Mouse (Mus musculus) MEL (cell line): ENCODE results near the gene Ptprn2. TPM values are rescaled to one million over a fixed set of nuclear protein-coding genes. Genes with fewer than 3 reads are reported as not detected.

ENCODE experiments used
- DNase-seq: peaks from one replicate; pipeline ENCODE4 v3.0.0; 2011; ENCODE audit warnings: low read depth, low spot score
- H3K27ac ChIP-seq: 2 replicates; pipeline ENCODE4 v1.5.1; 2012; ENCODE audit warnings: low read depth, mild to moderate bottlenecking, control low read depth, low read length, moderate library complexity; ENCODE audit not compliant: control insufficient read depth
- H3K27me3 ChIP-seq, 2 experiments: fragments of 150-350 bp in 1 of 2; sonication (generic) in 1 of 2; 2 replicates each; pipeline ENCODE4 v1.6.1; 2012; ENCODE audit warnings: low read length in 2 of 2, mild to moderate bottlenecking in 2 of 2, improper control_type of control experiment in 1 of 2, moderate library complexity in 1 of 2; ENCODE audit not compliant: insufficient read depth in 2 of 2, control insufficient read depth in 1 of 2
- H3K36me3 ChIP-seq, 2 experiments: 2 replicates each; pipeline ENCODE4 v1.6.1; 2012 to 2014; ENCODE audit warnings: low read length in 2 of 2, improper control_type of control experiment in 1 of 2, inconsistent platforms in 1 of 2, mild to moderate bottlenecking in 1 of 2; ENCODE audit not compliant: insufficient read depth in 2 of 2, control insufficient read depth in 1 of 2
- H3K4me1 ChIP-seq, 2 experiments: fragments of 150-350 bp in 1 of 2; sonication (generic) in 1 of 2; 2 replicates each; pipeline ENCODE4 v1.6.1; 2012; ENCODE audit warnings: low read length in 2 of 2, improper control_type of control experiment in 1 of 2, mild to moderate bottlenecking in 1 of 2; ENCODE audit not compliant: insufficient read depth in 2 of 2, control insufficient read depth in 1 of 2
- H3K4me3 ChIP-seq, 2 experiments: fragments of 150-350 bp in 1 of 2; sonication (generic) in 1 of 2; 2 replicates each; pipeline ENCODE4 v1.5.1; 2012; ENCODE audit warnings: low read depth in 2 of 2, low read length in 2 of 2, mild to moderate bottlenecking in 2 of 2, moderate library complexity in 2 of 2, control low read depth in 1 of 2, improper control_type of control experiment in 1 of 2; ENCODE audit not compliant: control insufficient read depth in 1 of 2, insufficient read depth in 1 of 2
- H3K79me2 ChIP-seq: 2 replicates; pipeline ENCODE4 v1.6.1; 2012; ENCODE audit warnings: mild to moderate bottlenecking, low read length, moderate library complexity; ENCODE audit not compliant: control insufficient read depth, poor library complexity, insufficient read depth
- H3K9ac ChIP-seq: 2 replicates; pipeline ENCODE4 v1.6.1; 2012; ENCODE audit warnings: low read depth, mild to moderate bottlenecking, control low read depth, low read length, moderate library complexity; ENCODE audit not compliant: control insufficient read depth, poor library complexity, severe bottlenecking
- H3K9me3 ChIP-seq: fragments of 150-350 bp; sonication (generic); replicated peaks from 2 replicates; pipeline ENCODE4 v1.6.1; 2012; ENCODE audit warnings: mild to moderate bottlenecking, low read length, improper control_type of control experiment, moderate library complexity; ENCODE audit not compliant: insufficient read depth
- BHLHE40 ChIP-seq: IDR thresholded peaks from 2 replicates; pipeline ENCODE4 v1.6.1; 2012; ENCODE audit warnings: low read depth, mild to moderate bottlenecking, inconsistent platforms, low read length, improper control_type of control experiment, borderline replicate concordance
- CTCF ChIP-seq, 3 experiments: IDR thresholded peaks in 2 of 3; conservative IDR thresholded peaks in 1 of 3; 2 replicates each; pipeline ENCODE4 v1.5.1; 2011 to 2012; ENCODE audit warnings: low read length in 3 of 3, low read depth in 2 of 3, mild to moderate bottlenecking in 2 of 3, improper control_type of control experiment in 1 of 3, inconsistent platforms in 1 of 3, mixed read lengths in 1 of 3, moderate library complexity in 1 of 3; ENCODE audit not compliant: control insufficient read depth in 1 of 3, insufficient read depth in 1 of 3, poor library complexity in 1 of 3, severe bottlenecking in 1 of 3
- ELF1 ChIP-seq: IDR thresholded peaks from 2 replicates; pipeline ENCODE4 v1.6.1; 2014; ENCODE audit warnings: low read depth, mild to moderate bottlenecking, inconsistent platforms, low read length, improper control_type of control experiment, moderate library complexity
- ETS1 ChIP-seq: IDR thresholded peaks from 2 replicates; pipeline ENCODE4 v1.6.1; 2012; ENCODE audit warnings: low read depth, mild to moderate bottlenecking, inconsistent platforms, low read length, improper control_type of control experiment, moderate library complexity
- GATA1 ChIP-seq: IDR thresholded peaks from 2 replicates; pipeline ENCODE4 v1.6.1; 2011; ENCODE audit warnings: low read depth, low read length, improper control_type of control experiment
- HCFC1 ChIP-seq: IDR thresholded peaks from 2 replicates; pipeline ENCODE4 v1.6.1; 2012; ENCODE audit warnings: low read depth, mild to moderate bottlenecking, inconsistent platforms, low read length, improper control_type of control experiment, moderate library complexity
- JUND ChIP-seq: IDR thresholded peaks from 2 replicates; pipeline ENCODE4 v1.6.1; 2011; ENCODE audit warnings: low read depth, mild to moderate bottlenecking, improper control_type of control experiment, low read length
- MEF2A ChIP-seq: IDR thresholded peaks from 2 replicates; pipeline ENCODE4 v1.6.1; 2014; ENCODE audit warnings: low read depth, mild to moderate bottlenecking, inconsistent platforms, low read length, improper control_type of control experiment; ENCODE audit not compliant: poor library complexity, insufficient replicate concordance, severe bottlenecking; ENCODE audit errors: extremely low read depth
- MYB ChIP-seq: IDR thresholded peaks from 2 replicates; pipeline ENCODE4 v1.6.1; 2011; ENCODE audit warnings: mild to moderate bottlenecking, low read depth, low read length, improper control_type of control experiment
- MYC ChIP-seq: IDR thresholded peaks from 2 replicates; pipeline ENCODE4 v1.6.1; 2011; ENCODE audit warnings: low read depth, mild to moderate bottlenecking, low read length, improper control_type of control experiment, moderate library complexity
- POLR2A ChIP-seq, 2 experiments: IDR thresholded peaks; 2 replicates each; pipeline ENCODE4 v1.6.1; 2011 to 2012; ENCODE audit warnings: low read length in 2 of 2, mild to moderate bottlenecking in 2 of 2, control low read depth in 1 of 2, improper control_type of control experiment in 1 of 2, low read depth in 1 of 2, moderate library complexity in 1 of 2; ENCODE audit not compliant: control insufficient read depth in 1 of 2, insufficient read depth in 1 of 2, poor library complexity in 1 of 2
- POLR2AphosphoS5 ChIP-seq: IDR thresholded peaks from 2 replicates; pipeline ENCODE4 v1.6.1; 2012; ENCODE audit warnings: low read depth, borderline replicate concordance, mild to moderate bottlenecking, inconsistent platforms, low read length, moderate library complexity, mixed read lengths
- RAD21 ChIP-seq: IDR thresholded peaks from 2 replicates; pipeline ENCODE4 v1.6.1; 2011; ENCODE audit warnings: mild to moderate bottlenecking, low read depth, low read length, improper control_type of control experiment
- RCOR1 ChIP-seq: IDR thresholded peaks from 2 replicates; pipeline ENCODE4 v1.6.1; 2012; ENCODE audit warnings: low read depth, mild to moderate bottlenecking, inconsistent platforms, low read length, improper control_type of control experiment
- TAL1 ChIP-seq: IDR thresholded peaks from 2 replicates; pipeline ENCODE4 v1.6.1; 2012; ENCODE audit warnings: mild to moderate bottlenecking, inconsistent platforms, low read length, moderate library complexity, mixed read lengths
- TBP ChIP-seq: IDR thresholded peaks from 2 replicates; pipeline ENCODE4 v1.8.0; 2011; ENCODE audit warnings: low read depth, low read length, improper control_type of control experiment
- USF2 ChIP-seq, 2 experiments: IDR thresholded peaks; 2 replicates each; pipeline ENCODE4 v1.6.1; 2011 to 2012; ENCODE audit warnings: improper control_type of control experiment in 2 of 2, low read length in 2 of 2, borderline replicate concordance in 1 of 2, inconsistent platforms in 1 of 2, low read depth in 1 of 2, mild to moderate bottlenecking in 1 of 2; ENCODE audit not compliant: insufficient read depth in 1 of 2
- ZC3H11A ChIP-seq: IDR thresholded peaks from 2 replicates; pipeline ENCODE4 v1.6.1; 2012; ENCODE audit warnings: low read depth, mild to moderate bottlenecking, inconsistent platforms, low read length, improper control_type of control experiment
- ZKSCAN1 ChIP-seq: IDR thresholded peaks from 2 replicates; pipeline ENCODE4 v1.6.1; 2012; ENCODE audit warnings: low read depth, mild to moderate bottlenecking, inconsistent platforms, low read length, improper control_type of control experiment, moderate library complexity
- polyA plus RNA-seq, 2 experiments: library from polyadenylated mRNA; stranded (reverse) in 1 of 2; unstranded in 1 of 2; fragments of >175 nt in 1 of 2; fragments of >200 nt in 1 of 2; gene quantifications; 2 replicates each; pipeline versions ENCODE4 v1.2.1 to v1.2.4; 2012; ENCODE audit warnings: low replicate concordance in 2 of 2, low read depth in 1 of 2; ENCODE audit not compliant: insufficient read length in 2 of 2, insufficient read depth in 1 of 2, missing spikeins in 1 of 2
- total RNA-seq: library from RNA; depleted of rRNA; stranded (reverse); fragments of 300-350 nt; gene quantifications from 2 replicates; pipeline ENCODE4 v1.2.3, GENCODE M21; 2012

Gene Ptprn2
- total and polyA plus RNA-seq, 3 experiments = not detected

GRCm38 (mm10) chr12:116978201-116978600 is 492.7 kb downstream of the Ptprn2 start:
- Histone ChIP-seq H3K79me2 (no peaks in the 10 kb centered on the region), H3K4me1 (no peaks in the 10 kb centered on the region), H3K4me3 (no peak overlapping the region), H3K27ac (no peak overlapping the region), H3K27me3 (no peaks in the 10 kb centered on the region), H3K9me3 (no peaks in the 10 kb centered on the region), H3K36me3 (no peaks in the 10 kb centered on the region), H3K9ac (no peak overlapping the region)
- DNase-seq = no peak
- no peak for TF ChIP-seq ZC3H11A
- TF ChIP-seq CTCF (IDR thresholded peaks at IDR 0.05 in 2 of 3, conservative IDR thresholded peaks at IDR 0.05 in 1 of 3; ENCODE audit: control insufficient read depth in 1 of 3, insufficient read depth in 1 of 3, low read depth in 2 of 3, low read length in 3 of 3, poor library complexity in 1 of 3, severe bottlenecking in 1 of 3) = peak in 2 of 3 experiments; percentile 7 to 17; a peak in 1 of 6 replicates

GRCm38 (mm10) chr12:116981315-116981714 is 495.8 kb downstream of the Ptprn2 start:
- H3K9ac ChIP-seq = no peak overlapping the region
- no peaks in the 10 kb centered on the region for H3K79me2 ChIP-seq
- H3K27me3 ChIP-seq = no peaks in the 10 kb centered on the region
- H3K27ac ChIP-seq = no peak overlapping the region
- H3K9me3 ChIP-seq = no peaks in the 10 kb centered on the region
- H3K4me1 ChIP-seq = no peaks in the 10 kb centered on the region
- H3K4me3 ChIP-seq = no peak overlapping the region
- TF ChIP-seq BHLHE40 = no peak
- TF ChIP-seq POLR2AphosphoS5 = peak; percentile 85; the same call in 1 of the 2 replicates
- no peak for TF ChIP-seq MEF2A
- TF ChIP-seq GATA1 = no peak
- no peak for DNase-seq
- no peaks in the 10 kb centered on the region for H3K36me3 ChIP-seq

GRCm38 (mm10) chr12:116989144-116989543 is 503.6 kb downstream of the Ptprn2 start:
- Histone ChIP-seq H3K9ac (no peak overlapping the region), H3K27ac (no peak overlapping the region), H3K4me3 (no peak overlapping the region), H3K9me3 (no peaks in the 10 kb centered on the region), H3K79me2 (no peaks in the 10 kb centered on the region), H3K4me1 (no peaks in the 10 kb centered on the region)
- TF ChIP-seq ZKSCAN1 = no peak
- TF ChIP-seq, all 39 proteins: peak for 0
- Histone ChIP-seq H3K27me3 (no peaks in the 10 kb centered on the region), H3K36me3 (no peaks in the 10 kb centered on the region)
- DNase-seq = no peak

GRCm38 (mm10) chr12:117001546-117002148 is 516.1 kb downstream of the Ptprn2 start:
- H3K36me3 ChIP-seq = no peaks in the 10 kb centered on the region
- DNase-seq = no peak
- no peaks in the 10 kb centered on the region for H3K27me3 ChIP-seq
- TF ChIP-seq MYB = no peak
- TF ChIP-seq JUND = no peak
- no peak for TF ChIP-seq POLR2A (IDR thresholded peaks at IDR 0.05; ENCODE audit: control insufficient read depth in 1 of 2, insufficient read depth in 1 of 2, low read depth in 1 of 2, low read length in 2 of 2, poor library complexity in 1 of 2)
- no peak for TF ChIP-seq ZKSCAN1
- TF ChIP-seq GATA1 = no peak
- no peak for TF ChIP-seq ZC3H11A
- TF ChIP-seq HCFC1 = no peak
- no peak for TF ChIP-seq MYC
- TF ChIP-seq RAD21 = no peak
- no peak for TF ChIP-seq TAL1
- no peak for TF ChIP-seq RCOR1
- no peak for TF ChIP-seq ELF1
- no peak for TF ChIP-seq TBP
- TF ChIP-seq USF2 (IDR thresholded peaks at IDR 0.05; ENCODE audit: borderline replicate concordance in 1 of 2, insufficient read depth in 1 of 2, low read depth in 1 of 2, low read length in 2 of 2) = no peak
- no peak for TF ChIP-seq ETS1
- H3K9ac ChIP-seq = no peak overlapping the region
- no peak overlapping the region for H3K4me3 ChIP-seq
- H3K4me1 ChIP-seq = no peaks in the 10 kb centered on the region
- no peaks in the 10 kb centered on the region for H3K79me2 ChIP-seq
- H3K9me3 ChIP-seq = no peaks in the 10 kb centered on the region; the same call in 1 of the 2 replicates
- H3K27ac ChIP-seq = no peak overlapping the region
